Mouse (Mus musculus) adrenal gland, adult 18-20 months (tissue): ENCODE measurements around the gene Homer1. TPM values are rescaled to one million over a fixed set of nuclear protein-coding genes. Genes with fewer than 3 reads are reported as not detected.

Source experiments
- DNase-seq, 2 experiments: peaks; one replicate each; pipeline ENCODE4 v3.0.0; 2021 to 2022; ENCODE audit warnings: low spot score in 2 of 2
- total RNA-seq, 2 experiments: library from RNA; stranded (reverse); gene quantifications; 1 replicate in 1 of 2; 2 replicates in 1 of 2; pipeline ENCODE4 v1.2.3; 2021

Homer1 gene
- total RNA-seq, 2 experiments from 2014 or later = 52.7 to 66.7 TPM

- DNase-seq = no peak
Measured at GRCm38 (mm10) chr13:93389242-93389625, 89.8 kb downstream of the Homer1 start.

GRCm38 (mm10) chr13:93399710-93400216 lies 100.3 kb downstream of the Homer1 start:
- DNase-seq = no peak

GRCm38 (mm10) chr13:93401947-93402346 lies 102.5 kb downstream of the Homer1 start:
- no peak for DNase-seq

GRCm38 (mm10) chr13:93406855-93407254 lies 107.4 kb downstream of the Homer1 start:
- DNase-seq = no peak

- DNase-seq = no peak
Measured at GRCm38 (mm10) chr13:93410343-93410742, 110.9 kb downstream of the Homer1 start.

GRCm38 (mm10) chr13:93415055-93415454 lies 115.6 kb downstream of the Homer1 start:
- no peak for DNase-seq

GRCm38 (mm10) chr13:93418292-93418691 lies 118.9 kb downstream of the Homer1 start:
- no peak for DNase-seq

- no peak for DNase-seq
Measured at GRCm38 (mm10) chr13:93419779-93420178, 120.3 kb downstream of the Homer1 start.

GRCm38 (mm10) chr13:93423224-93423623 lies 123.8 kb downstream of the Homer1 start:
- no peak for DNase-seq

GRCm38 (mm10) chr13:93427920-93428876 lies 128.8 kb downstream of the Homer1 start:
- no peak for DNase-seq

GRCm38 (mm10) chr13:93429205-93429604 lies 129.8 kb downstream of the Homer1 start:
- no peak for DNase-seq

GRCm38 (mm10) chr13:93440167-93440566 lies 140.7 kb downstream of the Homer1 start:
- DNase-seq = no peak

GRCm38 (mm10) chr13:93453275-93453674 lies 153.8 kb downstream of the Homer1 start:
- DNase-seq = no peak

Other genes starting within 250 kb of the Homer1 start
- under 1 TPM; 0.20 to 0.99 TPM for gene Cmya5, start 154.9 kb upstream of the Homer1 start, total RNA-seq
- 10 to 100 TPM; 26.9 to 30.1 TPM for gene Tent2, start 107.2 kb upstream of the Homer1 start, total RNA-seq
- 10 to 100 TPM; 37.0 to 51.1 TPM for gene Jmy, start 200.2 kb downstream of the Homer1 start, total RNA-seq